Mouse (Mus musculus): ENCODE data around the gene Asf1b. TPM values are rescaled to one million over a fixed set of nuclear protein-coding genes. Genes with fewer than 3 reads are reported as not detected.

Gene Asf1b
- 10 to 100 TPM; 40.2 to 42.2 TPM for polyA plus RNA-seq (2017; shearing (Covaris generic))

GRCm38 (mm10) chr8:83955106-83955957, at the start of gene Asf1b, which contains the start of gene Gm10644:
Gene Asf1b (plus strand): TSS chr8:83955507.
Gene Gm10644 (minus strand): TSS chr8:83955205.

GRCm38 (mm10) chr8:83972150-83973120, 17.1 kb downstream of the Asf1b start, which contains the start of gene Prkaca:
Gene Prkaca (plus strand): TSS chr8:83972993.

GRCm38 (mm10) chr8:83997511-83998141, 42.3 kb downstream of the Asf1b start, which contains the start of gene Samd1:
Gene Samd1 (plus strand): TSS chr8:83997672.

GRCm38 (mm10) chr8:84001281-84002000, 46.1 kb downstream of the Asf1b start, which contains the start of gene 1700067K01Rik:
Gene 1700067K01Rik (plus strand): TSS chr8:84001502.

GRCm38 (mm10) chr8:84011705-84012498, 56.6 kb downstream of the Asf1b start, which contains the start of gene 2210011C24Rik:
Gene 2210011C24Rik (minus strand): TSS chr8:84012171.

Other genes starting within 250 kb of the Asf1b start
- 100 to 1,000 TPM; 173 to 220 TPM for gene Ddx39, start 240.3 kb upstream of the Asf1b start, polyA plus RNA-seq (2017; shearing (Covaris generic))
- gene Adgre5, start 214.2 kb upstream of the Asf1b start, polyA plus RNA-seq (2017; shearing (Covaris generic)), result 100 to 1,000 TPM; 251 to 404 TPM
- gene Adgrl1, start 55.4 kb upstream of the Asf1b start, polyA plus RNA-seq (2017; shearing (Covaris generic)), result 10 to 100 TPM in 1 of 2 experiments, 1 to 10 TPM in 1; 7.8 to 15.3 TPM
- under 1 TPM; 0.24 to 0.63 TPM for gene Gm10644, start 302 bp upstream of the Asf1b start, polyA plus RNA-seq (2017; shearing (Covaris generic))
- 10 to 100 TPM; 54.6 to 58.2 TPM for gene Prkaca, start 17.5 kb downstream of the Asf1b start, polyA plus RNA-seq (2017; shearing (Covaris generic))
- gene Samd1, start 42.2 kb downstream of the Asf1b start, polyA plus RNA-seq (2017; shearing (Covaris generic)), result 10 to 100 TPM in 1 of 2 experiments, 1 to 10 TPM in 1; 9.1 to 11.7 TPM
- gene 1700067K01Rik, start 46.0 kb downstream of the Asf1b start, polyA plus RNA-seq (2017; shearing (Covaris generic)), result under 1 TPM; 0.12 to 0.36 TPM
- gene 2210011C24Rik, start 56.7 kb downstream of the Asf1b start, polyA plus RNA-seq (2017; shearing (Covaris generic)), result 1 to 10 TPM; 4.0 to 4.1 TPM
- gene Palm3, start 66.0 kb downstream of the Asf1b start, polyA plus RNA-seq (2017; shearing (Covaris generic)), result 10 to 100 TPM; 10.1 to 13.4 TPM
- 100 to 1,000 TPM; 260 to 302 TPM for gene Il27ra, start 87.1 kb downstream of the Asf1b start, polyA plus RNA-seq (2017; shearing (Covaris generic))
- 100 to 1,000 TPM; 167 to 253 TPM for gene Rln3, start 89.5 kb downstream of the Asf1b start, polyA plus RNA-seq (2017; shearing (Covaris generic))
- gene Gm10643, start 109.6 kb downstream of the Asf1b start, polyA plus RNA-seq (2017; shearing (Covaris generic)), result 1 to 10 TPM; 1.8 to 2.1 TPM
- gene Rfx1, start 111.3 kb downstream of the Asf1b start, polyA plus RNA-seq (2017; shearing (Covaris generic)), result 10 to 100 TPM; 14.4 to 40.5 TPM
- gene Dcaf15, start 149.3 kb downstream of the Asf1b start, polyA plus RNA-seq (2017; shearing (Covaris generic)), result 10 to 100 TPM; 32.6 to 41.2 TPM
- gene Podnl1, start 170.5 kb downstream of the Asf1b start, polyA plus RNA-seq (2017; shearing (Covaris generic)), result 10 to 100 TPM; 17.6 to 39.5 TPM
- 10 to 100 TPM; 28.8 to 41.8 TPM for gene Cc2d1a, start 192.4 kb downstream of the Asf1b start, polyA plus RNA-seq (2017; shearing (Covaris generic))
- gene 4930432K21Rik, start 192.5 kb downstream of the Asf1b start, polyA plus RNA-seq (2017; shearing (Covaris generic)), result 1 to 10 TPM in 1 of 2 experiments, under 1 TPM in 1; 0.31 to 1.4 TPM
- gene Nanos3, start 229.7 kb downstream of the Asf1b start, polyA plus RNA-seq (2017; shearing (Covaris generic)), result 1 to 10 TPM; 1.3 to 4.5 TPM

Measured in activated CD4-positive, CD25-positive, alpha-beta regulatory T cell (primary cell).